Mouse (Mus musculus): ENCODE measurements around the gene Polr1d.

The Polr1d gene

DNA sequence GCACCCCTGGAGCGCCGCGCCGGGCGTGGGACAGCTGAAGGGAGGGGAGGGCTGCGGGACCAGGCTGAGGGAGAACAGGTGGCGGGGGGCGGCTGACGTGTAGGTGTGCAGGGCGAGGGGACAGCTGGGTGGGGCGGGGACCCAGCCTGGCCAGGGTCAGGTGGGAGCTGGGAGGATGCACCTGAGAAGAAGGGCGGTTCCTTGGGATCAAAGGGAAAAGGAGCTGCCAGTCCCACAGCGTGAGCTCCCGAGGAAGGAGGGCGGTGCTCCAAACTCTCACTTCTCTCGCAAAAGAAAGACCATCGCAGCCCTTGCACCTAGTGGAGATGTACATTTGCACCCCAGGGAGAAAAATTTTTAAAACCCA, at the start of gene Polr1d:
Gene Polr1d (plus strand): TSS at position 252 of the 367 bp plus-strand sequence.
- no peak for DNase-seq (ENCODE audit: extremely low read depth, insufficient read length, low spot score)

DNA sequence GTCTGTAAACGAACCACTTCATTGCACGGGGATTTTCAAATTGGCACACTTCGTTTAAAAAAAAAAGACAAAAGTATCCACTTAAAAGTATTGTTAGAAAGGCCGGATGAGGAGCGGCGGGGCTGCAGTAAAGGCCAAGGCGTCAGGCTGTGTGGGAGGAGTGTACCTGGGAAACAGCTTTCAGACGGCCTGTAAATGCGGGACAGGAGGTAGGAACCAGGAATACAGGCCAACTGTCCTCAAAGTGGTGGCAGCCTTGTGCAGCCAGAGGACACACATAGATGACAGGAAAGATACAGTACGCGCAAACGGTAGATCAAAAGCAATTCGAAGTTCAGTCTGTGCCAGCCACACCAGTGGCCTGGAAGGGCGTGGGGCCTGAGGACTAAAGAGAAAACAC, 45.6 kb upstream of the Polr1d start:
- DNase-seq (ENCODE audit: extremely low read depth, insufficient read length, low spot score): no peak

DNA sequence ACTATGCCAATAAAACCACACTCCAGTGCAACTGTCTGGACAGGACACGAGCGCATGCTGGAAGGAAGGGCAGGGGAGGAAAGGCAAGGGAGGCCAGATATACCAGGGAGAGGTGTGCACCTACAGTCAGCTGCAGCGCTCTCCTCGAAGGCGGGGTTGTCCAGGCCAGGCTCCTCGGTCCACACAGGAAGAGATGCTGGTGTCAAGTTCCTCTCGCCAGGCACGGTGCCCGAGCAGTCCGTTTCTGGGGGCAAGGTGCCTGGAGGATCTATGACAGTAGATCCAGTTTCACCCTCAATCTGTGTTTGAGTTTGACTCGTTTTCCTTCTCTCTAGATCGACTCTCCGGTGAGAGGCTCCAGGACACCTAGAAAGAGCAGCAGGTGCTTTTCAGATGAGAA, 43.7 kb upstream of the Polr1d start:
- DNase-seq (ENCODE audit: extremely low read depth, insufficient read length, low spot score): no peak

DNA sequence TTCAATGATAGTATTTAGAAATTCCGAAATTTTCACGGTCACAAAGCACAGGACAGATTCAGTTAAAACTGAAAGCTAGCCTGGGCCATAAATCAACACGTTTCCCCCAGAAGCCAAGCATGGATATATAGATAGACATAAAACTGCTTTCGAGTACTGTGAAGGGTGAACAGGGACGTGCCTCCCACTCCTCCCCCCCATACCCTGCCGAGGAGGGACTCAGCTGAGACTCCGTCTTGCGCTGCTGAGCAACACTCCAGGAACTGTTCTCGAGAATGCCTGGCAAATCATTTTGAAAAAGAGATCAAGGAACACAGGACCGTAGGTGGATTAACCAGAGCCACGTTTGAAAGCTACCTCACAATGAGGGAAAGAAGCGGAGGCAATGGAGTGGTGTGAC, 42.6 kb upstream of the Polr1d start:
- no peak for DNase-seq (ENCODE audit: extremely low read depth, insufficient read length, low spot score)

DNA sequence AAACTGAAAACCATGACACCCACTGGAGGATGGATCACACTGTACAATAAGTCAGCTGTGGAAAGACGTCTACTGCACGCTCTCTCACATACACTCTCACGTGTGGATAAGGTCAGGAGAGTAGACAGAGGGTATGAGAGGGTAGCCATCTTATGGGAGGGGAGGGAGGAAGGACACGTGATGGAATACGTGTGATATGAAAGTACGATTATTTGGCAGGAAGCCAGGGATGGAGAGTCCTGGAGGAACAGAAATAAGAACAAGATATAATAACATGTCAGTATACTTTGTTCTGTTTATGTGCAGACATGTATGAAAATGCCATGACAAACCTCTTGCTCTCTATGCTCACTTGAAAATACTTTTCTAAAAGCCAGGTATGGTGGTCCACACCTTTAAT, 41.5 kb upstream of the Polr1d start:
- no peak for DNase-seq (ENCODE audit: extremely low read depth, insufficient read length, low spot score)

DNA sequence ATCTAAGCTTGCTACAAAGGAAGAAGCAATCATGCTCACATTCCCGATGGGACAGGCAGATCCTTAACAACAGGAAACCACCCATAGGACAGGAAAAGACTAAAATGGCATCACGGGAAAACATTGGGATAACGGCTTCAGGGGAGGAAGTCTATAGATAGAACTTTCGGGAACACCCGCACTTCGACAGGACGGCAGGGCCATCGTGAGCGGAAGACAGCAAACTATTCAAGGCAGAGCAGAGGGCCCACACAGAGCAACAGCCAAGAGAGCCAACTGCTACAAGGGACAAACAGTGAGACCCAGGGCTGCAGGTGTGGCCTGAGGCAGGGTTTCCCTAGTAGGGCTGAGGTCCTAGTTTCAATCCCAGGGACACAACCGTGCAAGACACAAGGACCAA, 40.8 kb upstream of the Polr1d start:
- no peak for DNase-seq (ENCODE audit: extremely low read depth, insufficient read length, low spot score)

DNA sequence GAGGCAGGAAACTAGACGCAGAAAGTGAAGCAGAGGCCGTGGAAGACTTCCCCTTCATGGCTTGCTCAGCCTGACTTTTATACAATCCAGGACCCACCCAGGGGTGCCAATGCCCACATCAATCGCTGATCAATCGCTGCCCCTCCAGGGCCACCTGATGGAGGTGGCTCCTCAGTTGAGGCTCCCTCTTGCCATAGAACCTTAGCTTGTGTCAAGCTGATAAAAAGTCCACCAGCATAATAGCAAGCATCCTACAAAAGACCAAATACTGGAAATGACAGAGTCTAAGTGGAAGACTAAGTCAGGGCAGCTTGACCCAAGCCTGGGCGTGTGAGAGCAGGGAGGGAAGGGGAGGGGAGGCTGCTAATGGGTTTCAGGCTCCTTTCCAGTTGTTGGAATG, 40.2 kb upstream of the Polr1d start:
- no peak for DNase-seq (ENCODE audit: extremely low read depth, insufficient read length, low spot score)

DNA sequence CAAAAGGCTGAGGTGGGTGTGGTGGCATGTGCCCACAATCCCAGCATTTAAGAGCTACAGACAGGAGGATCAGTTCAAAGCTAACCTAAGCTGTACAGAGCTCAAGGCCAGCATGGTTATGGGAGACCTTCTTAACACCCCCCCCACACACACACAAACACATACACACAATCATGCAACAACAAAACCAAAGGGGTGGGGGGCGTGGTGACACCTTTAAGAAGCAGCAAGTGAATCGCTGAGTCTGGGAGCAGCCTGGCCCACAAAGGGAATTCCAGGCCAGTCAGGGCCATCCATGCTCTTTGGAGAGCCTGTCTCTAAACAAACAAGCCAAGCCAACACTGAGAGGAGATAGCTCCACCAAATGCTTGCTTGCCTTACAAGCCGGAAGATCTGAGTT, 39.2 kb upstream of the Polr1d start:
- DNase-seq (ENCODE audit: extremely low read depth, insufficient read length, low spot score): no peak

DNA sequence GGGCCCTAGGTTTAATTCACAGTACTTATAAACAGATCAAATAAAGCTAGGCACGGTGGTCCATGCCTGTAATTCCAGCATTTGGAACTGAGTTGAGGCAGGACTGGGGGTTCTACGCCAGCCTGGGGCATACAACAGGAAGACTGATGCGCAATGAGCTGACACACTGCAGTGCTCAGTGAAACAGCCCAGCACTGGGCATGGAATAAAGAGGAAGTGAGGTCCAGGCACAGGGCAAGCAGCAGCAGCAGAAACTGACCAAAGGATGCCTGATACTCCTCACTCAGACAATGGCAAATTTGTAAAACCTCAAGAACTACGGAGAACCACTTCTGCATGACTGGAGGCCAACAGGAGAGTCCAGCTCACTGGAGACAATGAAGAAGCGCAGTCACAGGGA, 37.5 kb upstream of the Polr1d start:
- DNase-seq (ENCODE audit: extremely low read depth, insufficient read length, low spot score): no peak

DNA sequence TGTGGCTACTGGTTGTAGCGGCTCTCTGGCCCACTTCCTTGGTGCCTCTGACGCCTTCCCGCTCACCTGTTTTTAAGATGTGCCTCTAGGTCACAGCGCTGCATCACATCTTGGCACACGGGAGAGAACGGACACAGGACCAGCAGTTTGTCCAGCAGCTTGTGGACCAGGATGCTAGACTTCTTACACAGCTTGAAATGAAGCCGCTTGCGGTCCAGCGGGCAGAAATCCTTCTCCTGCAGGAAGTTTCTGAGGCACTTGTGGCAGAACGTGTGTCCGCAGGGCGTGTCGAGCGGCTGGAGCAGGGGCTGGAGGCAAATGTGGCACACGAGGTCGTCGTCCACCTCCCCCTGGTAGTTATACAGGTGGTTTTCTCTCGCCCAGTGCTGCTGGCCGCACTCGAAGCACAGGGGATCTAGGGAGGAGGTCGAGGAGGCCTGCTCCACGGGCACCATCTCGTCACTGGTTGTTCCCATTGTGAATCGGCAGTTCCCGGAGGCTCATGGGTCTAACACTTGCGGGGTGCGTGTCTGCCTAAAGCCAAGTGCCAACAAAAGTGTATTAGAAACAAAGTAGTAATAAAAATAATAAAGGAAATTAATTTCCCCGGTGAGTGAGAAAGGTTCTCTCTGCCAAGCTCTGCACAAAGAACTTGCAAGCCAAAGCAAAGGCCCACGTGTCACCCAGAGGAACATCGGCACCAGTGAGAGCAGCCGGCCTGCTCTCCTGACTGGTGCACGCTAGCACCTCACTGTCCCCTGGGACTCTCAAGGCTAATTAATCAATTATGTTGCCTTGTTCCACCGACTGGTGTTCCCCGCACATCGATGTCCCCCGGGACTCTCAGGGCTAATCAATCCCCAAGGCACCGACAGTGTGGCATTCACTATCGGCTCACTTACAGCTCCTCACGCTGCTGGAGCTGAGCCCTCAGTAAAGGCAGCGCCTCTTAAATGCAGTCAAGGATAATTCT, 34.6 kb upstream of the Polr1d start:
- DNase-seq (ENCODE audit: extremely low read depth, insufficient read length, low spot score): no peak

DNA sequence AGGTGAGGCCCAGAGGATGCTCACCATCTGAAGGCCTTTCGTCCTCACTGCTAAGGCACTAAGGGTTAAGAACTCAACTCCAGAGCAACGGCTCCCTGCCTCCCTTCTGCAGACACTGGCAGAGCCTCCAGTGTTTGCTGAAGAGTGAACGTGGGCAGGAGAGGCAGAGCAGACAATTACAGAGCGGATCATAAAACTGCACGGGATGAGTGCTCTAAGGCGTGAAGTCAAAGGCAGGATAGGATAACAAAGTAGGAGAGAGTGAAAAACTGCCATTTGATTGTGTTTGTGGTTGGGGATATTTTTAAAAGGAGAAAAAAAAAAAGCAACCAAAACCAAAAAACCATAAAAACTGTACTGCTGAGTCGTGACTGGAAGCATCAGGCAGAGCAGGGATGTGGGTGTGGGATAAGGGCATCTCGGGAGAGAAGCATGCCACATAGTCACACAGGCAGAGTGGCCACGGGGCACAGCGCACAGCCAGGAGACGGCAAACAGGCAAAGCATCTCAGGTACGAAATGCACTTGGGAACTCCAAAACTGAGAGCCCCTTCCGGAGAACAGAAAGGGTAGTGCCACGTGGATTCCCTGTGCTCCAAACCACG, 33.5 kb upstream of the Polr1d start:
- DNase-seq (ENCODE audit: extremely low read depth, insufficient read length, low spot score): no peak

DNA sequence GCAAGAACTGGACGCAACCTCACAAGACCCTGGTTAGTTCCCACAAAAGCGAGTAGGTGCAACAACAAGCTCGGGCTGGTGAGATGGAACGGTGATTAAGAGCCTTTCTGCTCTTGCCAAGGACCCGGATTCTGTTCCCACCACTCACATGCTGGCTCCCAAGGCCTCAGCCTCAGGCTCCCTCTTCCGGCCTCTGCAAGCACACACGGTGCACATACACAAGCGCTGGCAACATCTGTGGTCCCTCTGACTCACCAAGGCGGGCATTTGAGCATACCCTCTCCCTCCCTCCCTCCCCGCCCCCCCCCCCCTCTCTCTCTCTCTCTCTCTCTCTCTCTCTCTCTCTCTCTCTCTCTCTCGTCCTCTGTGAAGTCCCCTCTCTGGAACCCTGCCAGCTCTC, 31.5 kb upstream of the Polr1d start:
- DNase-seq (ENCODE audit: extremely low read depth, insufficient read length, low spot score): no peak

DNA sequence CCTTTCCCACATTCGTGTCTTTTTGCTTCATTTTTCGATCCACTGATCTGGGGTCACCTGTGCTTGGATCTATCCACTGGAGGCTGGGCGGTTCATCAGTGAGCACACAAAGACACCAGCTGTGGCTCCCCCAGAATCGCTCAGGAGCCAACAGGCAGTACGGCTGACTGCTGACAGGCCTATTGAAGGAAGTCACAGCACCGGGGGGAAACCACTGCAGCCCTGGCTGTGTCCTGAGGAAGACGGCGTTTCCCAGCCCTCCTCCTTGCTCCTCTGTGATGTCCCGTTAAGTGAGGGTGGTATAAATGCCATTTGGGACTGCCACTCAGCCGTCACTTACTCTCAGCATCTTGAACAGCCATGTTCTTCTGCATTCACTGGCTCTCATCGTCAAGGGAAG, 30.9 kb upstream of the Polr1d start:
- DNase-seq (ENCODE audit: extremely low read depth, insufficient read length, low spot score): no peak

DNA sequence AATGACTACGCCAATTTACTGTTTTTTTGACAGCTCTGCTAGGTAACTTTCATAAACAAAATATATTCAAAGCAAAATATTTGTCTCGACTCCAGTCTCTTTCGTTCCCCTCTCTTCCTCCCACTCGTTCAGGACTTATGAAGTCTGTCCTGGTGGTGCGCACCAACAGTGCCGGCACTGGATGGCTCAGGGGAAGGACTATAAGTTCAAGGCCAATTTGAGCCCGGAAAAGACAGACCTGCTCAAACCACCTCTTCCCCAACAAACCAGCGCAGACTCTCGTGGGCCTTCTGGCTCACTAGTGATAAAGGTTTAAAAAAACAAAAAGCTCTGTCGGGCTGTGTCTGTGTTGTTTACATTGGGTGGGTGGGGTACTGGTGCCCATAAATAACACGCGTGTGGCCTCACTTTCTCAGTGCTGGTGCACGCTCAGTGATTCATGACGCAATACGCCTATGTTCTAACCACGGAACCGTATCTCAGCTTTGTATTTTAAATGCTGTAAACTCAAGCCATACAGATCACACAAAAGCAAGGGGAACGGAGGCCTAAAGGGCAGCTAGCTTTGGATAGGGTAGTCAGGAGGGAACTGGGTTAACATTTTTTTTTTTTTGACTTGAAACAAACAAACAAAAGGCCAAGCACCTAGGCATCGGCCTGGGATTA, 27.2 kb upstream of the Polr1d start:
- no peak for DNase-seq (ENCODE audit: extremely low read depth, insufficient read length, low spot score)

DNA sequence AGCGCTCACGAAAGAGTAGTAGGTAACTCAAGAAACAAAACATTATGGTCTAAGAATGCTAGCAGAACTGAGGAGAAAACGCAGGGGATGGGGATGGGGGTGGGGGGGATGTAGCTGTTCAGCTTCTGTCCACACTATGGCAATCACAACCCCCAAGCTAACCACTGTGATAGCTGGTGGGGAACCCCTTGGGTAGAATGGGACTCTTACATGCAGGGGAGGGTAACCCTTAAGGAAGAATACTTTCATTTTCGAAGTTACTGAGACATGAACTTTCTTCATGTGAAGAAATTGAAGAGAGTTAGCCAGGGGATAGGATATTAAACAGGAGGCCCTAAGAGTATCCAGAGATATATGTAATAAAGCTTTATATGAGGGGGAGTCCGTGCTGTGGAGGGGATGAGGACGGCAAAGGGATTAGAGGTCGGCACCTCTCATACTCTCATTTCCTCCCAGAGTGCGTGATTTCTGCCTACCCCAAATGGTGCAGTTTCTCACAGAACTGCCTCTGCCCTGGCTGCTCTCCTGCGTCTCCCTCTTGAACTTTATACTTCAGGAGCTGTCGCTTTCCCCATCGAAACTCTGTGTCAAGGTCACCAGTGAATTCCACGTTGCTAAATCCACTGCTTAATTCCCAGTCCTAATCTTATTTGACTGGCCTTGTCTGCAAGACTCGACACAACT, 25.9 kb upstream of the Polr1d start:
- DNase-seq (ENCODE audit: extremely low read depth, insufficient read length, low spot score): no peak

DNA sequence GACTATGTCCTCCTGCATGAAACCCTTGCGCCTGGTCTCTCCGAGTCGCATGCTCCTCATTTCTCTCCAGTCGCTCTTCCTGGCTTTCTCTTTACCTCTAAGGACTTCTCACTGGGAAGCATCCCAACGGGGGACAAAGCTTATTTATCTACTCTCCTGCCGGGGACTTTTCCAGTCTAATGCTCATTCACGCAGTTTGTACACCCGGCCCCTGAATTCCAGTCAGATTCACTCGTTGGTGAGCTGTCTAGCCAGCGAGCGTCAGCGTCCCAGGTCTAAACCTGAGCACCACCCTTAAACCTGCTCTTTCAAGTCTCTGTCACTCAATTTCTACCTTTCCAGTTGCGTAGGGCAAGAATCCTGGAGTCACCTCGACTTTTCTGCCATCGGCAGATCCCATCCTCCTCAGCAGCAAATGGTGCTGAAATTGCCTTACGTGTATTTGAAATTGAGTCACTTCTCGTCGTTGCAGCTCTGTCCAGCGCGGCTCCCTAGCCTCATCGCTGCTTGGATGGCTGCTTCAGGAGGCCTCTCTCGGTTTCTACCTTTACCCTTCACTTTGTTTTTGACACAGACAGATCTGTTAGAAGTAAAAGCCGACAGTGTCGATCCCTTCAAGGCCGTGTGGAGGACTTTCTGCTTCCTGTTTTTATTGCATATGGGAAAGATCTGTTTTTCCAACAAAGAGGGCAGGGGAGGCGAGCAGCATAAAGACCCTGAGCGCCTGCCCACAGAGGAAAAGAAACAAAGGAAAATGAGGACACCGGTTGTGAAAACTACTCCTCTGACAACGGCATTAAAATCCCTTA, 25.1 kb upstream of the Polr1d start:
- no peak for DNase-seq (ENCODE audit: extremely low read depth, insufficient read length, low spot score)

DNA sequence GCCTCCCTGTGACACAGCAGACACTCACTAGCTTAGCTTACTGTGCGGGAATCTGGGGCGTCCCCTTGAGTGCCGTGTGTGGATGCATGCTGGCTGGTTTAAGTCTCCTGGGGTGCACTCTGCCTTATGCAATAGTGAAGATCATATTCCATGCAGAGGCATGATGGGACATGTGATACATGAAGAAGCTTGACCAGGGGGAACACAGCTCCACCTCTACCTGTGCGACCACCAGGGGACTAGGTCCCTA, 24.6 kb upstream of the Polr1d start:
- DNase-seq (ENCODE audit: extremely low read depth, insufficient read length, low spot score): no peak

DNA sequence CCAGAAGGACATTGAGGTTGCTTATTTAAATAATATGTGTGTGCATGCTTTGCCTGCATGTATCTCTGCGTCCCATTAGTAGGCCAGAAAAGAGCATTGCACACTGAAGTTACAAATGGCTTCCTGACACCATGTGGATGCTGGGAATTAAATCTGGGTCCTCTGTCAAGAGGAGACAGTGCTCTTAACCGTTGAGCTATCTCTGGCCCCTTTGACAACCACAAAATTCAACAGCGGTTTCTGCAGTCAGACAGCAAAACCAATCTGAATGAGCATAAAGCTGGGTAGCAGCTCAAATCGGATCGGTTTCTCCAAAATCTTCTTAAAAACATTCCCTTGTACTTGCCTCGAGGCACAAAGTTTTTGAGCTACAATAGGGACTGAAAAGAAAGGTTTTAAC, 23.8 kb upstream of the Polr1d start:
- no peak for DNase-seq (ENCODE audit: extremely low read depth, insufficient read length, low spot score)

DNA sequence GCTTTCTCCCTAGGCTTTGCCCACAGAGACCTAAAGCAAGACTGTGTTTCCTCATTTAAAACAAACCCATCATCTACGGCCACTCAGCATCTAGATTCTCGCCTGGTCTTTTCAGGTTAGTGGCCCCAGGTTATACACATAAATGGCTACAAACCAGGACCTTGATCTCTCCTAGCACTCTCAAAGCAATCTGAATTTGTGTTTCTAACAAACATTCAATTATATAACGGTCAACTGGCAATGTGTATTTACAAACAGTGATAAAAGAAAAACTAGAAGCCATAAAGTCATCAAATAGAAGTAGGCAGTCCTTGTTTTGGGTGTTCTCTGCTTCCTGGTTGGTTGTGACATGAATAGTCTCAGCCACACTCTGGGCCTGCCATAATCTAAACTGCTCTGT, 23.4 kb upstream of the Polr1d start:
- no peak for DNase-seq (ENCODE audit: extremely low read depth, insufficient read length, low spot score)

DNA sequence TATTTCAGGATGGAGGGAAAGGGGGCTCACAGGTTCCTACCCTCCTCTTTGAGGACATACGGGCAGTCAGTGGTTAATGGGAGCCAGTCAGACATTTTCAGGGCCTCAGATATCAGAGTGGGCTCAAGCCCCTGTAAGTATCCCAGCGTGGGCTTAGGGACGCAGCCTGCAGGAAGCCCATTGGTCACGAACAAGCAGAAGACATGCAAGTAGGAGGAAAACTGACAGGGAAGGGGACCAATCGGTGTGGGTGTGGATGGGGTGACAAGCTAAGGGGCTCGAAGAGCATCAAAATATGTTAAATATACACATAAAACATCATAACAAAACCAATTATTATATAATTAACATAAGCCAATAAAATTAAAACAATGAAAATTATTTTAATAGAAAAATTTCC, 22.5 kb upstream of the Polr1d start:
- DNase-seq (ENCODE audit: extremely low read depth, insufficient read length, low spot score): no peak

All from 3134 (cell line).